Mouse (Mus musculus): ENCODE results near the gene Pex10. TPM values are rescaled to one million over a fixed set of nuclear protein-coding genes. Genes with fewer than 3 reads are reported as not detected.

Gene Pex10
- polyA plus RNA-seq, 1 experiment = not detected

DNA sequence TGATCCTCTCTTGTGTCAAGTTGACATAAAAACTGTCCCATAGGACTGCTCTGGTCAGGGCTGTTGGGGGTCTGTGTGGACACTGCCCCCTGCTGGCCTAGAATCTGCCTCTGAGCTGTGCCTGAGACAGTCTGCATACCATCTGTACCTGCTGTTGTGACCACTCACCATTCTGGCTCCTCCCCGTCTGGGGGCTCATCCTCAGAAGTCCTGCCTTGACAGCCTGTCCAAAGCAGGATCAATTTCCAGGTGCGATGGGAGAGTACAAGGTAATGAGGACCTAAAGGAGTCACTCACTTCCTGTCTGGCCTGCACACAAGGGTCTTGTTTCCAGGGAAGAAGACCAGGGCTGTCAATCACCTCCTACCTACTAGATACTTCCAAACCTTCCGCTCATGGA, 27.7 kb downstream of the Pex10 start:
- H3K4me1 ChIP-seq (ENCODE audit: control insufficient read depth, insufficient read depth, low read length) = peaks cover 6% of the 10 kb centered on the region
- no peak overlapping the region for H3K4me3 ChIP-seq (ENCODE audit: insufficient read depth, low read depth, low read length)
- H3K27ac ChIP-seq (ENCODE audit: insufficient read depth, low read depth, low read length) = no peak overlapping the region
- TF ChIP-seq CTCF (IDR thresholded peaks at IDR 0.05; ENCODE audit: insufficient read depth, low read depth, low read length) (peak; percentile 25; the same call in 1 of the 2 replicates), POLR2A (IDR thresholded peaks at IDR 0.05; ENCODE audit: insufficient read depth, low read depth, low read length) (no peak)
- WGBS = 70% methylated on average over 3 of the region's 3 CpGs

DNA sequence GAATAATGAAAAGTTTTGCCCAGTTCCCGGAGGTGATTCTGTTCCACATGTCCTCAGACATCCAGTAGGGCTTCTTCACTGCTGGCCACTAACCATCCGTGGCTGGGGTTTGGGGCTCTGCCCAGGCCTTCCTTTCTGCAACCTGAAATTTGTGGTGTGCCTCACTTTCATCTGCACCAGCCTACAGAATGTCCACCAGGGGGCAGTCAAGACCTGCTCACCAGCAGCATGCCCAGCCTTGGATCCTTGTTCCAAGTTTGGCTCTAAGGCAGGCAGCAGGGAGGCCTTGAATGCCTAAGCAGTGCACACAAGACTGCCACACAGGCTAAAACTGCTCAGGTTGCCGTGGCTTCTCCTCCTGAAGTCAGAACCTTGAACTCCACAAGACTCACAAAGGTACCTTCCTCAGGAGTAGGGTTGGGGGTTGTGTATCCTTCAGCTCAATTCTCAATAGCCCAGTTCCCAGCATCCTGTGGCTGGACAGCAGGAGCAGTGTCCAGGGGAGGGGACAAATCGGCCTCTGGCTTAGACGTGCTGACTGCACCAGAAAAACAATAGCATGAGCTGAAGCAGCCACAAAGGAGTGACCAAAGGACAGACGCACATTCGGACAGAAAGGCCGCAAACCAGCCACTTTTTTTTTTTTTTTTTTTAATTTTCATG, 28.6 kb downstream of the Pex10 start:
- H3K4me1 ChIP-seq (ENCODE audit: control insufficient read depth, insufficient read depth, low read length) = peaks cover 6% of the 10 kb centered on the region
- WGBS = 31% methylated on average over 8 of the region's 8 CpGs
- H3K4me3 ChIP-seq (ENCODE audit: insufficient read depth, low read depth, low read length) = no peak overlapping the region
- 0 out of 2 replicates have a peak overlapping the region, but pooled peaks have one; percentile 11 for H3K27ac ChIP-seq (ENCODE audit: insufficient read depth, low read depth, low read length)
- TF ChIP-seq POLR2A (IDR thresholded peaks at IDR 0.05; ENCODE audit: insufficient read depth, low read depth, low read length) = no peak
- TF ChIP-seq CTCF (IDR thresholded peaks at IDR 0.05; ENCODE audit: insufficient read depth, low read depth, low read length) = peak; percentile 79

DNA sequence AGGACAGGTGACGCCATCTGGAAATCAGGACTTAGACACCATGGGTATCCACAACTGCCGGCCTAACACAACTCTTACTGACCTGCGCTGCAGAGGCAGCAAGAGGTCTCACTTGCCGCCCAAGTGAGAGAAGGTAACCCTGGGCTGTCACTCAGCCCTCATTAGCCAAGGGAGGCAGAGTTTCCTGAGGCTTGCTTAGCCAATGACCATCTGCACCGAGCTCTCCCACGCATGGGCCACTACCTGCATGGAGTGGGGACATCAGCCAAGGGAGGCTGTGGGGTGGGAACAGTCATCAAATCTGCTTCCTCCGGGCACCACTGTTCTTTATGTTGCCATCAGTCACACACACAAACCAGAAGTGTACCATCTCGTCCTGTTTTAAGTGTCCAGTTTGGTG, 29.2 kb downstream of the Pex10 start:
- 90% methylated on average over 8 of the region's 8 CpGs for WGBS
- H3K27ac ChIP-seq (ENCODE audit: insufficient read depth, low read depth, low read length) = no peak overlapping the region
- TF ChIP-seq POLR2A (IDR thresholded peaks at IDR 0.05; ENCODE audit: insufficient read depth, low read depth, low read length) (no peak), CTCF (IDR thresholded peaks at IDR 0.05; ENCODE audit: insufficient read depth, low read depth, low read length) (no peak)

DNA sequence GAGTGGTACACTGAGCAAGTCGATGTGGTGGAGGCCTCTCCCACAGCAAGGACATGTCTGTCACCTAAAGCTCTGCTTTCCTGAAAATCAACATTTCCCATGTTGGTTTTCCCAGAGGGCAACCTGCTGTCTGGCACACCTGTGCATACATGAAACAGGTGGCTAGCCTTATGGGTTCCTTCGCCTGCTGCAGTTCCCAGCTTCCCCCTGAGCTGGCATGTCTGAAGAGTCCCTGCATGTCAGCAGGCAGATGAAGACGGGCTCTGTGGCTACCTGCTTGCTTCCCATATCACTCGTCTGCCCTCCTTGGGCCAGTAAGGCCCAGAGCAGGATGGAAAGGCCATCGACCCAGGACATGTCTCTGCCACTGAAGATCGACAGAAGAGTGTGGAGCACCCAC, 30.6 kb downstream of the Pex10 start:
- TF ChIP-seq CTCF (IDR thresholded peaks at IDR 0.05; ENCODE audit: insufficient read depth, low read depth, low read length) (no peak), POLR2A (IDR thresholded peaks at IDR 0.05; ENCODE audit: insufficient read depth, low read depth, low read length) (no peak)
- H3K27ac ChIP-seq (ENCODE audit: insufficient read depth, low read depth, low read length) = no peak overlapping the region
- H3K4me3 ChIP-seq (ENCODE audit: insufficient read depth, low read depth, low read length) = no peak overlapping the region
- peaks cover 6% of the 10 kb centered on the region for H3K4me1 ChIP-seq (ENCODE audit: control insufficient read depth, insufficient read depth, low read length)
- WGBS = 90% methylated on average over 6 of the region's 6 CpGs

More for the DNA sequence above, 29.2 kb downstream of the Pex10 start:
- Histone ChIP-seq H3K4me3 (ENCODE audit: insufficient read depth, low read depth, low read length) (no peak overlapping the region), H3K4me1 (ENCODE audit: control insufficient read depth, insufficient read depth, low read length) (peaks cover 6% of the 10 kb centered on the region)

DNA sequence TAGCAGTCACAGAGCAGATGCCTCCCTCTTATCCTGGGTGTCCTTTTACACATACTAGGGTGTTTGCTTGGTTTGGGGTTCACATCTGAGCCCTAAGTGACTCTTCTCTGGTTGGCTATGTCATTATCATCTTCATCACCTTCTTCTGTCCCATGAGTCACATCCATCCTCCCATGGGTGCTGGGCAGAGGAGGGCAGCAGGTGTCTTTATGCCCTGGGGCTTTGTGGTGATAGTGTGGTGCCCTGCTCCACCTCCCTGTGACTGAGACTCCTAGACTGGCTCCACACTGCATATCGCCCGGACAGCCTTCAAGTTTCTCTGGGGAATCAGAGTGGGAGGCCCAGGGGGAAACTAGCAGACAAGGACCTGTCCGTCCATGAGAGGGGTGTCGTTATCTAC, 31.8 kb downstream of the Pex10 start:
- TF ChIP-seq CTCF (IDR thresholded peaks at IDR 0.05; ENCODE audit: insufficient read depth, low read depth, low read length) (no peak), POLR2A (IDR thresholded peaks at IDR 0.05; ENCODE audit: insufficient read depth, low read depth, low read length) (no peak)
- Histone ChIP-seq H3K4me1 (ENCODE audit: control insufficient read depth, insufficient read depth, low read length) (peaks cover 6% of the 10 kb centered on the region), H3K27ac (ENCODE audit: insufficient read depth, low read depth, low read length) (no peak overlapping the region), H3K4me3 (ENCODE audit: insufficient read depth, low read depth, low read length) (no peak overlapping the region)
- 93% methylated on average over 4 of the region's 4 CpGs for WGBS

DNA sequence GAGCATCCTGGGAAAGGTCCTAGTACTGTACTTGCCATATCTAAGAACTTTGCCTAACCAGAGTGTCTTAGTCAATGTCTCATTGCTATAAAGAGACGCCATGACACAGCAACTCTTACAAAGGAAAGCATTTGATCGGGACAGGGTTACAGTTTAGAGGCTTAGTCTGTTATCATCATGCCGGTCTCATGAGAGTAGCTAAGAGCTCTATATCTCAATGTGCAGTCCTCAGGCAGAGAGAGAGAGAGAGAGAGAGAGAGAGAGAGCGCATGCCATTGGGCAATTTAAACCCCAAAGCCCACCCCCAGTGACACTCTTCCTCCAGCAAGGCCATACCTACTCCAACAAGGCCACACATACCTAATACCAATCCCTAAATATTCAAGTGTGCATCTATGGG, 41.1 kb downstream of the Pex10 start:
- no peak for TF ChIP-seq CTCF (IDR thresholded peaks at IDR 0.05; ENCODE audit: insufficient read depth, low read depth, low read length)
- TF ChIP-seq POLR2A (IDR thresholded peaks at IDR 0.05; ENCODE audit: insufficient read depth, low read depth, low read length) = no peak
- Histone ChIP-seq H3K4me1 (ENCODE audit: control insufficient read depth, insufficient read depth, low read length) (peaks cover 15% of the 10 kb centered on the region), H3K27ac (ENCODE audit: insufficient read depth, low read depth, low read length) (no peak overlapping the region), H3K4me3 (ENCODE audit: insufficient read depth, low read depth, low read length) (no peak overlapping the region)
- WGBS = 93% methylated on average over 4 of the region's 4 CpGs

DNA sequence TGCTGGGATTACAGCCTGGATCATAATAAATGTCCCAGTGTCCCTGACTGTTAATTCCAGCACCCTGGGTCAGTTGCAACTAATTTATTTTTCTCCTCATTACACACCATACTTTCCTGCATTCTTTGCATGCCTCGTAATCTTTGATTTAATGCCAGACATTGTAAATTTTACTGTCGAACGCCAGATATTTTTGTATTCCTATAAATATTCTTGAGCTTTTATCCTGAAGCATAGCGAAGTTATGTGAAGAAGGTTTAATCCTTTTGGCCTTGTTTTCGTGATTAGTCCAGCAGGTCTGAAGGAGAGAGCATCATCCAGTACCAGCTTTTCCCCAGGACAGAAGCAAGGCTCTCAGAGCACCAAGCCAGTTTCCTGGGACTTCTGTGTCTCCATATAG, 42.7 kb downstream of the Pex10 start:
- peaks cover 23% of the 10 kb centered on the region for H3K4me1 ChIP-seq (ENCODE audit: control insufficient read depth, insufficient read depth, low read length)
- no peak overlapping the region for H3K4me3 ChIP-seq (ENCODE audit: insufficient read depth, low read depth, low read length)
- WGBS = 72% methylated on average over 5 of the region's 5 CpGs
- H3K27ac ChIP-seq (ENCODE audit: insufficient read depth, low read depth, low read length) = peak overlapping the region; percentile 82
- TF ChIP-seq CTCF (IDR thresholded peaks at IDR 0.05; ENCODE audit: insufficient read depth, low read depth, low read length) (no peak), POLR2A (IDR thresholded peaks at IDR 0.05; ENCODE audit: insufficient read depth, low read depth, low read length) (no peak)

DNA sequence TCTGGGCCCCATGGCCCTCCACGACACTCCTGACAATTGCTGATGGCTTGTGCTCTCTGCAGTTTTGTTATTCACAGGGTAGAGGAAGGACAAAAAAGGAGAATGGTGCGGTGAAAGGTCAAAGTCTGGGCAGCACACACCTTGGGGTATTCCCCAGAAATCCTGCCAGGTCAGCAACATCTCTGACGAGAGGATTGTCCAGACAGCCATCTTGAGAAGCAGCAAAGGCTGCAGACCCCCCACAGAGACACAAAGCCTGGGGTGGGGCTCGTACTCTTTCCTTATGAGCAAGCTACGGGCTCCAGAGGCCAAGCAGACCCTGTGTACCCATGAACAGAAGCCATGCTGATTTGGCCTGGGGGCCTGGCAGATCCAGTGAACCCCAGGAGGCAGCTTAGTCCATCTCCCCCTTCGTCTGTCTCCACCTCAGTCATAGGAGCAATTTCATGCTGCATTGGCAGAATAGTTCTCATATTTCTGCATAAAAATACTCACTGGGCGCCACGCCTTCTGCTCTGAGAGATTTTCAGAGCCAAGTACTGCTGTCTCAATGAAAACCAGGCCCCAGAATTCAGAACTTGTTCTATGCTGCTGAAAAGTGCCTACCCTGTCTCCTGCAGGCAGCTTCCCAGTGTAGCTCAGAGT, 47.1 kb downstream of the Pex10 start:
- 84% methylated on average over 8 of the region's 8 CpGs for WGBS
- TF ChIP-seq CTCF (IDR thresholded peaks at IDR 0.05; ENCODE audit: insufficient read depth, low read depth, low read length) (no peak), POLR2A (IDR thresholded peaks at IDR 0.05; ENCODE audit: insufficient read depth, low read depth, low read length) (no peak)
- Histone ChIP-seq H3K4me3 (ENCODE audit: insufficient read depth, low read depth, low read length) (no peak overlapping the region), H3K4me1 (ENCODE audit: control insufficient read depth, insufficient read depth, low read length) (peaks cover 51% of the 10 kb centered on the region), H3K27ac (ENCODE audit: insufficient read depth, low read depth, low read length) (no peak overlapping the region)

DNA sequence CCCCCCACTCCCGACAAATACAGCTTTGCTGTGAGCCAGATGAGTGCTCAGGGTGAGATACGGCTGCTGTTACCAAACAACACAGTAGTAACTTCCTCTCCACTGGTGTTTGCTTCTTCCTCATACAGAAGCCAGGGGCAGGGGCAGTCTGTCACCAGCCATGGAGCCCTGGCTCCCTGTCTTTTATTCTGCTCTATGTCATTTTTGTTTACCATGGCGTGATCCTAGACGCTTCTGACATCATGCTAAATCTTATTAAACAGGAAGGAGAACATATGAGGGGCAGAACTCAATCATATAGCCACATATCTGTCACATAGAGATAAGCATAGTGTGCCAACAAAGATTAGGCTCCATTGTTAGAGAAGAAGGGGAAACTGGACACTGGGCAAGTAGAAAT, 49.8 kb downstream of the Pex10 start:
- TF ChIP-seq POLR2A (IDR thresholded peaks at IDR 0.05; ENCODE audit: insufficient read depth, low read depth, low read length) (no peak), CTCF (IDR thresholded peaks at IDR 0.05; ENCODE audit: insufficient read depth, low read depth, low read length) (no peak)
- no peak overlapping the region for H3K4me3 ChIP-seq (ENCODE audit: insufficient read depth, low read depth, low read length)
- peak overlapping the region; percentile 92 for H3K27ac ChIP-seq (ENCODE audit: insufficient read depth, low read depth, low read length)
- H3K4me1 ChIP-seq (ENCODE audit: control insufficient read depth, insufficient read depth, low read length) = peaks cover 61% of the 10 kb centered on the region
- WGBS = 61% methylated on average over 4 of the region's 4 CpGs

Data from olfactory bulb, adult 2 months (tissue).